Mouse (Mus musculus) hindbrain, embryonic 14.5 days (tissue): ENCODE data around the gene Pvalb. TPM values are rescaled to one million over a fixed set of nuclear protein-coding genes. Genes with fewer than 3 reads are reported as not detected.

ENCODE experiments used
- ATAC-seq: fragments of 200-750 bp; cut with Nextera tagmentation; 2 replicates; pipeline ENCODE4 v1.8.0; 2017; ENCODE audit warnings: moderate number of reproducible peaks, mild to moderate bottlenecking, moderate TSS enrichment, moderate library complexity; ENCODE audit not compliant: low FRiP score
- DNase-seq: peaks from one replicate; pipeline ENCODE4 v3.0.0-alpha.2; 2015; ENCODE audit warnings: low spot score
- H3K27ac ChIP-seq: fragments of 300-500 bp; sonication (generic); 2 replicates; pipeline ENCODE4 v1.5.1; 2014; ENCODE audit warnings: mild to moderate bottlenecking, moderate library complexity
- H3K27me3 ChIP-seq: fragments of 300-500 bp; sonication (generic); 2 replicates; pipeline ENCODE4 v1.6.1; 2014; ENCODE audit warnings: mild to moderate bottlenecking, low read length, mixed read lengths; ENCODE audit not compliant: control insufficient read depth, insufficient read depth
- H3K36me3 ChIP-seq: fragments of 300-500 bp; sonication (generic); replicated peaks from 2 replicates; pipeline ENCODE4 v1.6.1; 2014; ENCODE audit not compliant: control insufficient read depth, insufficient read depth
- H3K4me1 ChIP-seq: fragments of 300-500 bp; sonication (generic); replicated peaks from 2 replicates; pipeline ENCODE4 v1.6.1; 2014; ENCODE audit warnings: antibody characterized with exemption, low read length, mixed read lengths; ENCODE audit not compliant: control insufficient read depth, insufficient read depth
- H3K4me2 ChIP-seq: fragments of 300-500 bp; sonication (generic); replicated peaks from 2 replicates; pipeline ENCODE4 v1.6.1; 2014; ENCODE audit warnings: mild to moderate bottlenecking, moderate library complexity
- H3K4me3 ChIP-seq: fragments of 300-500 bp; sonication (generic); replicated peaks from 2 replicates; pipeline ENCODE4 v1.5.1; 2014; ENCODE audit warnings: mild to moderate bottlenecking, low read length
- H3K9ac ChIP-seq: fragments of 300-500 bp; sonication (generic); 2 replicates; pipeline ENCODE4 v1.6.1; 2014
- H3K9me3 ChIP-seq: fragments of 300-500 bp; sonication (generic); 2 replicates; pipeline ENCODE4 v1.6.1; 2016; ENCODE audit warnings: low read length; ENCODE audit not compliant: control insufficient read depth
- WGBS: fragments of 180-500 bp; shearing (Covaris S2); extraction: QIAGEN DNeasy Blood & Tissue Kit; methylation state at CpG from one replicate; pipeline ENCODE4 v1.1.7; 2014; 5-methylcytosine and 5-hydroxymethylcytosine counted together
- polyA plus RNA-seq: library from polyadenylated mRNA; unstranded; fragments of >200 nt; fragmentation: Nextera tagmentation; extraction: Ambion mirVana; gene quantifications from 2 replicates; pipeline ENCODE4 v1.2.1, GENCODE M21; 2014

The Pvalb gene
- polyA plus RNA-seq, 1 experiment from 2014 or later: 8.7 TPM

GRCm38 (mm10) chr15:78179775-78180174 is 26.4 kb downstream of the Pvalb start:
- no peaks in the 10 kb centered on the region for H3K36me3 ChIP-seq
- H3K4me1 ChIP-seq: peaks cover 23% of the 10 kb centered on the region
- no peaks in the 10 kb centered on the region for H3K27me3 ChIP-seq
- no peak overlapping the region for H3K4me3 ChIP-seq
- H3K4me2 ChIP-seq: no peak overlapping the region
- H3K27ac ChIP-seq: no peak overlapping the region
- ATAC-seq (no peak), DNase-seq (no peak)
- 74% methylated on average over 3 of the region's 3 CpGs for WGBS
- no peaks in the 10 kb centered on the region for H3K9me3 ChIP-seq
- no peak overlapping the region for H3K9ac ChIP-seq

- Histone ChIP-seq H3K9ac (no peak overlapping the region), H3K4me3 (no peak overlapping the region), H3K27ac (peak overlapping the region; percentile 20; the same call in 1 of the 2 replicates), H3K4me2 (no peak overlapping the region), H3K27me3 (no peaks in the 10 kb centered on the region), H3K4me1 (peaks cover 27% of the 10 kb centered on the region), H3K36me3 (no peaks in the 10 kb centered on the region), H3K9me3 (no peaks in the 10 kb centered on the region)
- 3% methylated on average over 9 of the region's 9 CpGs for WGBS
- DNase-seq (peak; percentile 77), ATAC-seq (no peak)
These were observed 27.8 kb downstream of the Pvalb start for GRCm38 (mm10) chr15:78178397-78178796.

- Histone ChIP-seq H3K4me1 (peaks cover 37% of the 10 kb centered on the region), H3K4me3 (no peak overlapping the region), H3K27me3 (no peaks in the 10 kb centered on the region), H3K36me3 (no peaks in the 10 kb centered on the region), H3K4me2 (no peak overlapping the region), H3K9ac (no peak overlapping the region), H3K9me3 (no peaks in the 10 kb centered on the region), H3K27ac (no peak overlapping the region)
- WGBS: 64% methylated on average over 10 of the region's 10 CpGs
- DNase-seq (no peak), ATAC-seq (no peak)
These were observed 28.9 kb downstream of the Pvalb start for GRCm38 (mm10) chr15:78177257-78177656.

- Histone ChIP-seq H3K9ac (peak overlapping the region; percentile 57), H3K4me1 (peaks cover 25% of the 10 kb centered on the region), H3K36me3 (no peaks in the 10 kb centered on the region), H3K27me3 (no peaks in the 10 kb centered on the region), H3K4me2 (peak overlapping the region; percentile 53), H3K9me3 (no peaks in the 10 kb centered on the region), H3K27ac (peak overlapping the region; percentile 84), H3K4me3 (peak overlapping the region; percentile 31)
- DNase-seq (no peak), ATAC-seq (no peak)
- WGBS: 74% methylated on average over 6 of the region's 6 CpGs
These were observed 31.3 kb downstream of the Pvalb start for GRCm38 (mm10) chr15:78174887-78175245.

GRCm38 (mm10) chr15:78173972-78174886 is 32.0 kb downstream of the Pvalb start, which contains the start of gene Ift27:
Gene Ift27 (minus strand): TSS chr15:78174107.
- Histone ChIP-seq H3K36me3 (no peaks in the 10 kb centered on the region), H3K9me3 (no peaks in the 10 kb centered on the region), H3K27me3 (no peaks in the 10 kb centered on the region), H3K27ac (peak within 1 kb of the TSS; percentile 84), H3K9ac (peak within 1 kb of the TSS; percentile 80), H3K4me1 (peaks cover 25% of the 10 kb centered on the region), H3K4me2 (peak within 1 kb of the TSS; percentile 96), H3K4me3 (peak within 1 kb of the TSS; percentile 65)
- DNase-seq (peak; percentile 99), ATAC-seq (peak; percentile 97)
- 1% methylated on average over 40 of the region's 40 CpGs for WGBS

- ATAC-seq: no peak
- Histone ChIP-seq H3K27me3 (no peaks in the 10 kb centered on the region), H3K9ac (peak overlapping the region; percentile 80), H3K4me3 (peak overlapping the region; percentile 65), H3K4me1 (peaks cover 21% of the 10 kb centered on the region), H3K4me2 (peak overlapping the region; percentile 96), H3K9me3 (no peaks in the 10 kb centered on the region), H3K27ac (peak overlapping the region; percentile 66; the same call in 1 of the 2 replicates), H3K36me3 (no peaks in the 10 kb centered on the region)
- 23% methylated on average over 26 of the region's 26 CpGs for WGBS
- DNase-seq: no peak
These were observed 33.0 kb downstream of the Pvalb start for GRCm38 (mm10) chr15:78172899-78173817.

GRCm38 (mm10) chr15:78172256-78172898 is 33.8 kb downstream of the Pvalb start:
- H3K27ac ChIP-seq: no peak overlapping the region
- DNase-seq: no peak
- H3K9me3 ChIP-seq: no peaks in the 10 kb centered on the region
- H3K4me3 ChIP-seq: no peak overlapping the region
- peak overlapping the region; percentile 96 for H3K4me2 ChIP-seq
- peaks cover 21% of the 10 kb centered on the region for H3K4me1 ChIP-seq
- ATAC-seq: no peak
- WGBS: 73% methylated on average over 11 of the region's 11 CpGs
- H3K36me3 ChIP-seq: no peaks in the 10 kb centered on the region
- no peaks in the 10 kb centered on the region for H3K27me3 ChIP-seq
- H3K9ac ChIP-seq: no peak overlapping the region

GRCm38 (mm10) chr15:78171651-78172050 is 34.5 kb downstream of the Pvalb start:
- Histone ChIP-seq H3K4me2 (no peak overlapping the region), H3K27me3 (no peaks in the 10 kb centered on the region), H3K4me3 (no peak overlapping the region), H3K9ac (no peak overlapping the region), H3K4me1 (peaks cover 21% of the 10 kb centered on the region), H3K9me3 (no peaks in the 10 kb centered on the region), H3K36me3 (no peaks in the 10 kb centered on the region), H3K27ac (no peak overlapping the region)
- DNase-seq (no peak), ATAC-seq (no peak)
- whole genome bisulfite sequencing: 93% methylated on average over 10 of the region's 10 CpGs
